Mouse (Mus musculus): Measurements from ENCODE around the gene Pbx1. TPM values are rescaled to one million over a fixed set of nuclear protein-coding genes. Genes with fewer than 3 reads are reported as not detected.
A peak's percentile ranks its signal among the peaks of the same experiment; 100 is the strongest.

The Pbx1 gene
- polyA plus RNA-seq, 1 experiment from 2014 or later, result 27.5 TPM

DNA sequence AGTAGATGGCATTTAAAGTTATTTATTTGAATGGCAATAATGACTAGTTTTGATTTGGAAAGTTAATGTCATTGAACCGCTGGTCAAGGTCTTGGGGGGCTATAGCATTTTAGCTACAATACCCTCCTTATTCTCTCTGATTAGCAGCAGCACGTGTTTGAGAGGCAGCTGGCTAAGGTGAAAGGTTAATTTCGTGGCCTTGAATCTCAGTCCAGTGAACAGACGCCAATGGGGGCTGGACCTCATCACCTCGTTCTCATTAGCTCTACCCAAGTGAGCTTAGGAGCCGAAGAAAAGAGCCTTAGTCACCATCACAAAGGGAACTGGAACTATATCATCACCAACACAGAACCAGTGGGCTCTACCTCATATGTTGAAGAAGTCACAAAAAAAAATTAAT is 54.4 kb downstream of the Pbx1 start:
- peaks cover 24% of the 10 kb centered on the region for H3K4me1 ChIP-seq (replicated peaks)
- H3K36me3 ChIP-seq, result no peaks in the 10 kb centered on the region
- H3K4me2 ChIP-seq (replicated peaks), result no peak overlapping the region
- H3K4me3 ChIP-seq (replicated peaks), result no peak overlapping the region
- ATAC-seq, result no peak
- WGBS, result 56% methylated on average over 6 of the region's 6 CpGs
- H3K27ac ChIP-seq, result no peak overlapping the region
- H3K9me3 ChIP-seq, result no peaks in the 10 kb centered on the region
- H3K9ac ChIP-seq, result no peak overlapping the region
- H3K27me3 ChIP-seq (replicated peaks), result no peaks in the 10 kb centered on the region

- Histone ChIP-seq H3K9me3 (no peaks in the 10 kb centered on the region), H3K36me3 (no peaks in the 10 kb centered on the region), H3K27me3 (replicated peaks) (no peaks in the 10 kb centered on the region), H3K4me2 (replicated peaks) (no peak overlapping the region), H3K9ac (no peak overlapping the region), H3K4me3 (replicated peaks) (no peak overlapping the region), H3K4me1 (replicated peaks) (peaks cover 12% of the 10 kb centered on the region), H3K27ac (no peak overlapping the region)
- ATAC-seq, result no peak
- 34% methylated on average over 3 of the region's 3 CpGs for WGBS
These were observed 55.7 kb downstream of the Pbx1 start for GRCm38 (mm10) chr1:168376330-168376729.

GRCm38 (mm10) chr1:168374953-168375600 is 57.0 kb downstream of the Pbx1 start:
- Histone ChIP-seq H3K36me3 (no peaks in the 10 kb centered on the region), H3K27ac (no peak overlapping the region), H3K27me3 (replicated peaks) (no peaks in the 10 kb centered on the region), H3K9me3 (no peaks in the 10 kb centered on the region), H3K4me2 (replicated peaks) (no peak overlapping the region), H3K4me3 (replicated peaks) (no peak overlapping the region), H3K9ac (no peak overlapping the region), H3K4me1 (replicated peaks) (peaks cover under 1% of the 10 kb centered on the region; the same call in 1 of the 2 replicates)
- no peak for ATAC-seq
- 70% methylated on average over 12 of the region's 12 CpGs for WGBS

GRCm38 (mm10) chr1:168372089-168372488 is 60.0 kb downstream of the Pbx1 start:
- WGBS, result 81% methylated on average over 2 of the region's 2 CpGs
- no peaks in the 10 kb centered on the region for H3K4me1 ChIP-seq (replicated peaks)
- no peak overlapping the region for H3K4me3 ChIP-seq (replicated peaks)
- no peak overlapping the region for H3K27ac ChIP-seq
- no peaks in the 10 kb centered on the region for H3K9me3 ChIP-seq
- H3K36me3 ChIP-seq, result no peaks in the 10 kb centered on the region
- no peak for ATAC-seq
- H3K4me2 ChIP-seq (replicated peaks), result no peak overlapping the region
- no peak overlapping the region for H3K9ac ChIP-seq
- H3K27me3 ChIP-seq (replicated peaks), result no peaks in the 10 kb centered on the region

- WGBS, result 88% methylated on average over 9 of the region's 9 CpGs
- H3K36me3 ChIP-seq, result no peaks in the 10 kb centered on the region; the same call in 1 of the 2 replicates
- ATAC-seq, result no peak
These were observed 61.1 kb downstream of the Pbx1 start for GRCm38 (mm10) chr1:168370966-168371365.

DNA sequence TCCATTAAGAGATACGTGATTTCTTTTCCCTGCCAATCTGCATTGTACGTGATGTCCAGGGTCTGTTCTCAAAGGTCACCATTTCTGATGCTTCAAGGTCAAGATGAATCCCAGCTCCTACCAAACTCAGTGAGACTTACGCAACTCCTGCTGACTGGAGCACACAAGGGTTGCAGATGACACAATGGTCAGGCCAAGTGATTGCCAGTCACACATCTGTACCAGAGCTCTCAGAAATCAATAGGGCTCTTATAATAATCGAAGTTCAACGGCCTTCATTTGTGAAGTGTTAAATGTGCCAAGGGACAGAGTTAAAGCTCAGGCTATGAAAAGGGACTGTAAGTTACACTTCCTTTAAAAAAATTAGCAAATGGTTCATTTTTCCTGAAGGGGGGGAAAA is 65.8 kb downstream of the Pbx1 start:
- H3K9ac ChIP-seq, result no peak overlapping the region
- H3K9me3 ChIP-seq, result no peaks in the 10 kb centered on the region
- no peak overlapping the region for H3K27ac ChIP-seq
- no peaks in the 10 kb centered on the region for H3K27me3 ChIP-seq (replicated peaks)
- ATAC-seq, result no peak
- 90% methylated on average over 5 of the region's 5 CpGs for WGBS
- no peaks in the 10 kb centered on the region for H3K4me1 ChIP-seq (replicated peaks)
- H3K4me2 ChIP-seq (replicated peaks), result no peak overlapping the region
- no peaks in the 10 kb centered on the region; the same call in 1 of the 2 replicates for H3K36me3 ChIP-seq
- no peak overlapping the region for H3K4me3 ChIP-seq (replicated peaks)

More at GRCm38 (mm10) chr1:168370966-168371365, 61.1 kb downstream of the Pbx1 start:
- Histone ChIP-seq H3K9ac (no peak overlapping the region), H3K4me1 (replicated peaks) (no peaks in the 10 kb centered on the region), H3K4me3 (replicated peaks) (no peak overlapping the region), H3K27me3 (replicated peaks) (no peaks in the 10 kb centered on the region), H3K9me3 (no peaks in the 10 kb centered on the region), H3K27ac (no peak overlapping the region), H3K4me2 (replicated peaks) (no peak overlapping the region)

GRCm38 (mm10) chr1:168364325-168364724 is 67.7 kb downstream of the Pbx1 start:
- no peak overlapping the region for H3K9ac ChIP-seq
- no peaks in the 10 kb centered on the region; the same call in 1 of the 2 replicates for H3K36me3 ChIP-seq
- no peaks in the 10 kb centered on the region for H3K9me3 ChIP-seq
- no peak overlapping the region for H3K4me2 ChIP-seq (replicated peaks)
- H3K4me1 ChIP-seq (replicated peaks), result no peaks in the 10 kb centered on the region
- ATAC-seq, result no peak
- H3K27ac ChIP-seq, result no peak overlapping the region
- no peak overlapping the region for H3K4me3 ChIP-seq (replicated peaks)
- WGBS, result 85% methylated on average over 7 of the region's 7 CpGs
- H3K27me3 ChIP-seq (replicated peaks), result no peaks in the 10 kb centered on the region

- Histone ChIP-seq H3K4me3 (replicated peaks) (no peak overlapping the region), H3K9me3 (no peaks in the 10 kb centered on the region), H3K9ac (no peak overlapping the region), H3K27me3 (replicated peaks) (no peaks in the 10 kb centered on the region), H3K36me3 (no peaks in the 10 kb centered on the region; the same call in 1 of the 2 replicates), H3K27ac (no peak overlapping the region), H3K4me2 (replicated peaks) (no peak overlapping the region), H3K4me1 (replicated peaks) (peaks cover 4% of the 10 kb centered on the region; the same call in 1 of the 2 replicates)
- WGBS, result 94% methylated on average over 11 of the region's 11 CpGs
- no peak for ATAC-seq
These were observed 69.0 kb downstream of the Pbx1 start for GRCm38 (mm10) chr1:168363053-168363452.

DNA sequence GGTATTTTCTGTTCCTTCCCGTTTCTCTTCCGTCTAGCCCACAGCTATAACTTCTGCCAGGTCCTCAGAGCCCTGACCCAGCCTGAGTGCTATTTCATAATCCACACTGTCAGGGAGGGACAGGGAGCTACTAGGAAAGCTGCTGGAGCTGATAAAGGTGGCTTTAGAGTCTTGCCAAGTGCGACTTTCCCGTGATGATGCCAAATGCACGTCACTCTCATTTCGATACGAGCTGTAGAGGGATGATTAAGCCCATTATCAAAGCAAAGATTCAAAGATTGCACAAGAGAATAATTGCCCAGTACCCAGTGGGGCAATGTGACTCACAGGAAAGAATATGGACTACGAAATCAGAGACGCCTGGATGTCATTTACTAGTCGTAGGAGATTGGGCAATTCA is 69.6 kb downstream of the Pbx1 start:
- H3K4me2 ChIP-seq (replicated peaks), result no peak overlapping the region
- ATAC-seq, result no peak
- no peak overlapping the region for H3K4me3 ChIP-seq (replicated peaks)
- no peaks in the 10 kb centered on the region for H3K9me3 ChIP-seq
- H3K4me1 ChIP-seq (replicated peaks), result peaks cover 9% of the 10 kb centered on the region; the same call in 1 of the 2 replicates
- H3K27ac ChIP-seq, result no peak overlapping the region
- H3K27me3 ChIP-seq (replicated peaks), result no peaks in the 10 kb centered on the region
- no peaks in the 10 kb centered on the region; the same call in 1 of the 2 replicates for H3K36me3 ChIP-seq
- 88% methylated on average over 10 of the region's 10 CpGs for WGBS
- no peak overlapping the region for H3K9ac ChIP-seq

- Histone ChIP-seq H3K27me3 (replicated peaks) (no peaks in the 10 kb centered on the region), H3K4me2 (replicated peaks) (peak overlapping the region; percentile 33; the same call in 1 of the 2 replicates), H3K27ac (no peak overlapping the region), H3K9me3 (no peaks in the 10 kb centered on the region), H3K9ac (no peak overlapping the region), H3K4me3 (replicated peaks) (no peak overlapping the region), H3K4me1 (replicated peaks) (peaks cover 15% of the 10 kb centered on the region), H3K36me3 (no peaks in the 10 kb centered on the region)
- 32% methylated on average over 26 of the region's 26 CpGs for WGBS
- ATAC-seq, result peak; percentile 24; the same call in 1 of the 2 replicates
These were observed 74.1 kb downstream of the Pbx1 start for GRCm38 (mm10) chr1:168357680-168358611.

- WGBS, result 34% methylated on average over 14 of the region's 14 CpGs
- no peak overlapping the region for H3K27ac ChIP-seq
- H3K27me3 ChIP-seq (replicated peaks), result no peaks in the 10 kb centered on the region
- no peak overlapping the region for H3K9ac ChIP-seq
- peak; percentile 79 for ATAC-seq
- peaks cover 15% of the 10 kb centered on the region for H3K4me1 ChIP-seq (replicated peaks)
- no peaks in the 10 kb centered on the region for H3K36me3 ChIP-seq
- H3K4me3 ChIP-seq (replicated peaks), result no peak overlapping the region
- H3K9me3 ChIP-seq, result no peaks in the 10 kb centered on the region
- H3K4me2 ChIP-seq (replicated peaks), result peak overlapping the region; percentile 33
These were observed 75.1 kb downstream of the Pbx1 start for GRCm38 (mm10) chr1:168356970-168357441.

GRCm38 (mm10) chr1:168355985-168356556 is 76.0 kb downstream of the Pbx1 start:
- Histone ChIP-seq H3K27me3 (replicated peaks) (no peaks in the 10 kb centered on the region), H3K27ac (no peak overlapping the region)

More at GRCm38 (mm10) chr1:168355985-168356556, 76.0 kb downstream of the Pbx1 start:
- H3K9ac ChIP-seq, result no peak overlapping the region
- no peak for ATAC-seq
- H3K9me3 ChIP-seq, result no peaks in the 10 kb centered on the region
- no peak overlapping the region for H3K4me2 ChIP-seq (replicated peaks)
- H3K4me1 ChIP-seq (replicated peaks), result peaks cover 15% of the 10 kb centered on the region
- no peak overlapping the region for H3K4me3 ChIP-seq (replicated peaks)
- no peaks in the 10 kb centered on the region for H3K36me3 ChIP-seq
- 59% methylated on average over 10 of the region's 10 CpGs for WGBS

All from intestine, embryonic 15.5 days (tissue).